Mouse (Mus musculus) v-Abl transformed pro-B cells (cell line): ENCODE data around the gene Tbc1d16.

ENCODE experiments used
- in situ Hi-C, 2 experiments: fragments of 400-800 bp; cut with MboI; formaldehyde crosslinking; loops; one replicate each; pipeline ENCODE4 v1.15.1; 2025; ENCODE audit not compliant: unreplicated experiment in 2 of 2

Gene Tbc1d16

DNA sequence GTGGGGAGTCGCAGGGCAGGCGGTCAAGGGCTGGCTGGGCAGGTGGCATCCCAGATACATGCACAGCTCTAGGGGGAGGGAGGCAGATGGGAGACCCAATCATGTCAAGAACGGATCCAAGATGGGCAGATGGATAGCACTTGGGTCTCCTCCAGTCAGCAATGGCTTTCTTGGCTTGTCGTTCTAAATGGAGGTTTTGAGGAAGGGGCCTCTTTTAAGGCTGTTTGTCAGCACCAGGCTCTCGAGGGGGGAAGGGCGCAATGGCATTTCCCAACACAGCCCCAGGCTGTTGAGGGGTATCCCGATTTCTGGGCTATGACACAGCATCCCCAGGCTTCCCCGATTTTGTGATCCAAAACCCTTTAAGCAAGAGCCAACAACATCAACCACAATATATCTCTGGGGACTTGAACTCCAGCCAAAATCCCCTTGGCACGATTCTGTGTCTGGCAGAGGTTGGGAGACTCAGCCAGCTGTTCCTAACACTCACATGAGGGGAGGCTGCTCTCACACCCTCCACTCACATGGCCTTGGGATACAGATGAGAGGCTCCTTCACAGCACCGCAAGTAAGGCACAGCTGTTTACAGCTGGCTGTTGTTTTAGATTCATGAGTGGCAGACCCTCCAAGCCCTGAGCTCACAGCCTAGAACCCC lies 18.8 kb downstream of the Tbc1d16 start:
- in situ Hi-C loops, result no loop called here

DNA sequence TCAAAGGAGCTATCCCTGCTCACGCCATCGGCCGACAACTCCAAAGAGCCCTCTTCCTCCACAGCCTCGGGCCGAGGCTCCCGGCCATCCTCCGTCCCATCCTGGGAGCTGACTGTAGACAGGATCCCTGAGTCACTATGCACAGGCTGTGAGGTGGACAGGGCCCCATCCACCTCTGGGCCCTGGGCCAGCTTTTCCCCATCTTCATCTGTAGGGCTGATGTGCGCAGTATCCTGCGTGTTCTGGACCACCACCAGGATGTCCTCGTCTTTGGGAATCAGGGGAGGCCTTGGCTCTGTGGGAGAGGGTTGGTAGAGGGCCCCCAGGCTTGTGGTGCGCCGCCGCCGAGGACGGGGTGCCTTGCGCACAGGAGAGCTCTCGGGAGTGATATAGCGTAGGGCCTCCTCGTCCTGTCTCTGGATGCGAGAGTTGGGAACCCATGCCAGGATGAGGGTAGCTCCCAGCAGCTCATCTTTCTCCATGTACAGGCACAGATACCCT lies 19.4 kb downstream of the Tbc1d16 start:
- in situ Hi-C loops, result no loop called here

DNA sequence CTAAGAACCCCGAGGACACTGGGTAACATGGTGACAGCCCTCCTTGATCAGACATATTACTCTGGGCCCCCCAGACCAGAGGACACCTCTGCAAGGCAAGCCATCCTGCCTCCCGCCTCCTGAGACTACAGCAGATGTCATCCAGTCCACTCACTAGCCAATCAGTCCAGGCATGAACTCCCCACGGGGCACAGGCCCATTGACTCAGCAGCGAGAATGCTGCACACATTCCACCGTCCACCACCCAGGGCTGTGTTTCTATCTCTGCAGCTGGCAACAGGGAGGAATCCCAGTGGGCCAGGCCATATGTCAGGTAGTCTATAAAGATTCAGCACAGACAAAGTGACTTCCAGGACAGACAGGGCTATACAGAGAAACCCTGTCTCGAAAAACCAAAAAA lies 20.3 kb downstream of the Tbc1d16 start:
- in situ Hi-C loops, result no loop called here

DNA sequence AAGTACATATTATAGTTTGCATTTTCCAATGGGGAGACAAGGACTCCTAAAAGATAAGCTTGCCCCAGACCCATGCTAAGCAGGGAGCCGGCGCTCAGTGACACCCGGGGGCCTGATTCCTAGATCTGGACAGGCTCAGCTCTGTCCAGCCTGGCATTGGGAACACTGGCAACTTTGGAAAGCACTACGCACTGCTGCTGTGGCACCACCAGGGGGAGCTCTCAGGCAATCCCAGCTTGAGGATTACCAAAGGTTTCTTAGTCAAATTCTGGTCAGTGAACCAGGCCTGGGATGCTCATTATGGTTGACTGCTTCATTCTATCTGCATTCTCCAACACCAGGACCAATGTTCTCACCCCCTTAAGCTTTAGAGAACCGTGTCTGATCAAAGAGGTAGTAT lies 21.7 kb downstream of the Tbc1d16 start:
- in situ Hi-C loops, result no loop called here

DNA sequence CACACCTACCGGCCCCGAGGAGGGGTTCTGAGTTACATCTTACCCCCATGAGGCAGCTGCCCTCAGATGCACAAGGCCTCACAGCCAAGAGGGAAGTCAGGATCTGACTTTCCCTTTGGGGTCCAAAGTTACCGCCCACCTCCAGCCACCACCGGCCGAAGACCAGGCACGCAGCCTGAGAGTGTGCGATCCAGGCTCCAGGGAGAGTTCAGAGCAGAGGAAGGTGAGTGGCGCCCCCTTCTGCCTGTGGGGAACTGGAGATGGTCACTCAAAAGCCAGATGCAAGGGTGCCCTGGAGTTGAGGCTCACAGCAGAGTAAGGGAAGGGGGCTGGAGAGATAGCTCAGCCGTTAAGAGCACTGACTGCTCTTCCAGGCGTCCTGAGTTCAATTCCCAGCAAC lies 22.6 kb downstream of the Tbc1d16 start:
- in situ Hi-C loops, result no loop called here

DNA sequence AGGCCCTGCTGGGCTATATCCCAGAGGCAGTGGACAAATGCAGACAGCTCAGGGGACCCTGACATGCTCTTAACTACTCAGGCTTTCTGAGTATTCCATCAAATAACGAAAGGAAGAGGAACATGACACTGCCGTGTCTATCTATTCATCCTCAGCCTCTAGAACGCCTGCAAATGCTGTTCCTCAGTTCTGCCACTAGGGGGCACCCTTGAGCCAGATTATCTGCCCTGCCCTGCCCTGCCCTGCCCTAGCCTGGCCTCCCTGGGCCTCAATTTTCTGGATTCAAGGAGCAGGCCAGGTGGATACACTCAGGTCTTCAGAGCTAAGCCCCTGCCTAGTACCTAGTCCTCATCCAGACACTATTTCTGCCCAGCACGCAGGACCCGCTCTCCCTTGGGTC lies 24.9 kb downstream of the Tbc1d16 start:
- in situ Hi-C loops, result no loop called here

DNA sequence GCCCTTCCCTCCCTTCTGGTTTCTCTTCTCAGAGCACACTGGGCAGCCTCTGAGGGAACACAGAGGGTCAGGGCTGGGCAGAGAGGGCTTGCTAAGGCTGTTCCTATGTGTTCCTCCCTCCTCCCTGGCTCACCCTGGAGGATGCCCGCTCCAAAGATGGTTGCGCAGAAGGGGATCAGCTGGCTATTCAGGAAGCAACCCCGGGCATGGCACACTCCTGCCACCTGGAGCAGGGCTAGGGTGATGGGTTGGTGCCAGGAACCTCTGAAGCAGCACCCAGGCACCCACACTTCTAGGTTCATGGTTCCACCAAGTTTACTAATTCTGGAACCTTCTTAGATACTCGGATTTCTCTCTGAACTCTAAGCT lies 29.1 kb downstream of the Tbc1d16 start:
- in situ Hi-C loops, result loop anchor here in 1 of 2 experiments (5.0 kb wide), 1 partner anchor 202 kb away; no protein-coding TSS in a partner anchor

DNA sequence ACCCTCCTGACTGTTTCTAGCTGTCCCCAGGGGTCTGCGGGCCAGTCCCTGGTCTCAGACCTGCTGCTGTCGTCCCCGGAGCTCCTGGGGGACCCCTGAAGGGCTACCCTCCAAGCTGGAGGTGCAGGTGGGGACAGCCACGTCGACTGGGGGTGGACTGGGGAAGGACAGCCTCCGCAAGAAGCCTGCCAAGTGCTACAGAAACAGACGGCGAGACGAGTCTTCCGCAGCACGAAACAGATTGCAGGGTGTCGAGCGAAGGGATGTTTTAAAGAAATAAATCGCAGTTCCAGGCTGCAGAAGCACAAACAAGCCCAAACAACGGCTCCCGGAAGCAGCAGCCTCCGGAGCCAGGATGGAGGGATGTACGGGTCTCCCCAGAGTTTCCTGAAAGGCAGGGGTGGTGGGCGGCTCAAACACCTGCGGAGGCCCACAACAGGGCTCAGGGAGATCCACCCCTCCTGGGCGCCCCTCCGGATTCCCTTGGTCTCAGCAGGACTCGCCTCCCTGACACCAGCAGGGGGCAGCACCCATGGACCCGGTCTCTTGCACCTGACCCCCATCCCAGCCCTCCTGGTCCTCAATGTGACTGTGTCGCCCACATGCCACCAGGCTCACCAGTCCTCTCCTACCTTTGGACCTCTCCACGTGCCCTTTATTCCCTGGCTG lies 29.6 kb downstream of the Tbc1d16 start:
- in situ Hi-C loops, result loop anchor here in 1 of 2 experiments (5.0 kb wide), 1 partner anchor 201 kb away; no protein-coding TSS in a partner anchor

DNA sequence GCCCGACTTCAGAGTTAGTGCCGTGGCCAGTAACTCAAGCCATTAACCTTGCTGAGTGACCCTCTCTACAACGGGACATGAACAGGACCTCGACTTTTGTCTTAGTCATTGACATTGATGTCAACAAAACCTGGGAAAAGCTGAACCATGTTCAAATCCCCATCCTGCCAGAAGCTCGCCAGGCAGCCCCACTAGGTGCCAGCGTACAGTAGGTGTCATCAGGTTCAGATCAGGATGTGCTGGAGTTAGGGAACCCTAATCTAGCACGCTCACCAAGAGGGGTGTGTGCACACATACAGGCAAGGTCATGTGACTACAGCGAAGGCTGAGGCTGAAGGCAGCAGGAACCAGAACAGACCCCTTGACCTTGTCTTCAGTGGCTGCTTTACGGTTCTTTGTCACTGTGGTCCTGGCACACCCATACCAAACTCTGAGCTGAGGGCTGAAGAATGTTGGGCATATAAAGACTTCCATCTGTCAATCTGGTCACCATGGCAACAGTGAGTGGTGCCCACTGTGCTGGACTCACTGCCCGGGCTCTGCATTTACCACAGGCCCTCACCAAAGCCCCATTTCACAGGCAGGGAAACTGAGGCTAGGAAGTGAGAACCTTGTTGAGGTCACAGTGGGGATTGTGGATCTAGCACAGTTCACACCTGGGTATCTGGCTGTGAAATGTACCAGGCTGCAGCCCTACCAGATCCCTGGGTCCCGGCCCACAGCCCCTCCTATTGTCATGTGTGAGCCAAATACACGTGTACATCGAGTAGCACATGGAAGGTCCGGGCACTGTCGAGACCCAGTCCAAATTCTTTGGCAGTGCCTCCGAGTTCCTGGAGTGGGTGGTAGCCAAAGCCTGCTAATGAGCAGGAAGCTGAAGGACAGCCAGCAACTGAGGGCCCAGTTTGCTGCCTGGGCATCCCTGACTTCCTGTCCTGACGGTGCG lies 30.4 kb downstream of the Tbc1d16 start:
- in situ Hi-C loops, result loop anchor here in 1 of 2 experiments (5.0 kb wide), 1 partner anchor 201 kb away; no protein-coding TSS in a partner anchor

DNA sequence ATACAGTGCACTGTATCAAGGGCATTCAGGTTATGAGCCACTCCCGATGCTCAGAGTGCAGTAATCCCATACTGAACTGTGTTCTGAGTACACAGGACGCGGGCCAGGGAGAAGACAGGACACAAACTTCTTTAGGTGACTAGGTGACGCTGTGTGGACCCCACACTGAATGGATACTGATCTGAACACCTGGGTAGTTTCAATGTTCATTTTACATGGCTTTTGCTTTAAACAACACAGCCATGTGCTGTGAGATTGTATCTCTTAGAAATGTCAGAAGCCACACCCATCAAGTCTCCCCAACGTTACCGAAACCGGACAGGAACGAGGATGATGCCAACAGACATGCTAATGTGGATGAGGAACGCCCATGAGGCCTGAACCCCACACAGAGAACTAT lies 35.7 kb downstream of the Tbc1d16 start:
- in situ Hi-C loops, result loop anchor here in 1 of 2 experiments (5.0 kb wide), 3 partner anchors 65 to 160 kb away; no protein-coding TSS in a partner anchor

DNA sequence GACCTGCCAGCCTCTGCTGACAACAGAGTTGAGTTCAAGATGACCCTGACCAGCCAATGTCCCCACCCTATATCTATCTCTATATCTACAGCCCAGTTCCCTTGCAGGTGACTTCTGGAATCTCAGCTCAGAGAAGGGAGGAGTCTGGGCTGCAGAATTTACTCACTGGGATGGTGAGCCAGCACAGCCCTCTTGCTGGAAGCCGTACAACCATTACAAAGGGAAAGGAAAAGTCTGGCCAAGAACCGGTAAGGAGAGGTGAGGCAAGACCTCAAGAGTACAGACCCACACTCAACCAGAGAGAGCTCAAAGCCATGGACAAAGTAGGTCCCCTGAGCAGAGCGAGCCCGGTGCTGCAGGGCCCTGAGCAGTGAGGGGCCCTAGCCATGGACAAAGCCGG lies 36.1 kb downstream of the Tbc1d16 start:
- in situ Hi-C loops, result loop anchor here in 1 of 2 experiments (5.0 kb wide), 3 partner anchors 65 to 160 kb away; no protein-coding TSS in a partner anchor

DNA sequence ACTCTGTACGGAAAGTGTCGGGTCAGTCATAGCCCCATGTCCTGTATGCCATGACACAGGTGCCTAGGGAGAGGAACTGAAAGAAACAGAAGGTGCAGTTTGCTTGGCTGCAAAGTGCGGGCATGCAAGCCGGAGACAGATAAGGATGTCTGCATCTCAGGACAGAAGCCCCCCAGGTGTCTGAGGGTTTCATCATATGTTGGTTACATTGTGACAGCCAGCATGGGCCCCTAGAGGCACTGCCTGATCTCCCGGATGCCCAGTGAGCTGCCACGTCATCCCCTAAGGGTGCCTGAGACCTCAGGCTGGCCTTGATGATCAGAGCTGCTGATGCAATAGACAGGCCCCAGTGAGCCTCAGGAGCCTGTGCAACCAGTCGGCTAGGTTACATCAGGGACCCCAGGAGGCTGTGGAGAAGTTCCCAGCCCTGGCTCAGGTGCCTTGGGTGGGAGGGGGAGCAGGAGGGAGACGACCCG lies 36.7 kb downstream of the Tbc1d16 start:
- in situ Hi-C loops, result loop anchor here in 1 of 2 experiments (5.0 kb wide), 3 partner anchors 64 to 159 kb away; no protein-coding TSS in a partner anchor

DNA sequence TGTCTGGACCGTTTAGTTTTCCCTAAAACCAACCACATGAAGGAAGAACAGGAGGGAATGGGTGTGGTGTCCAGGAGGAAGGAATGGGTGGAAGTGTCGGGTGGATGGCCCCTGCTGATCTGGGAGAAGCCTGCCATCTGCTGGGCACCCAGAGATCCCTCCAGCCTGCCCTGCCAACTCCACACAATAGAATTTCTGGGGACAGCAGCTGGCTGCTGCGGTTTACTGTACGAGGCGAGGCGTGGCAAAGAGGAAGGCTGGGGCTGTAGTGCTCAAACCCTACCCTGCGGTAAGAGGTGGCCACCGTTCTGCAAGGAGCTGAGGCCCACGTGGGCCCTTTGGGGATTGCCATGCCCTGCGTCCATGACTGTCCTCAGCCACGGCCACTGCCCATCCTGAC lies 37.8 kb downstream of the Tbc1d16 start:
- in situ Hi-C loops, result loop anchor here in 1 of 2 experiments (5.0 kb wide), 3 partner anchors 63 to 158 kb away; no protein-coding TSS in a partner anchor

DNA sequence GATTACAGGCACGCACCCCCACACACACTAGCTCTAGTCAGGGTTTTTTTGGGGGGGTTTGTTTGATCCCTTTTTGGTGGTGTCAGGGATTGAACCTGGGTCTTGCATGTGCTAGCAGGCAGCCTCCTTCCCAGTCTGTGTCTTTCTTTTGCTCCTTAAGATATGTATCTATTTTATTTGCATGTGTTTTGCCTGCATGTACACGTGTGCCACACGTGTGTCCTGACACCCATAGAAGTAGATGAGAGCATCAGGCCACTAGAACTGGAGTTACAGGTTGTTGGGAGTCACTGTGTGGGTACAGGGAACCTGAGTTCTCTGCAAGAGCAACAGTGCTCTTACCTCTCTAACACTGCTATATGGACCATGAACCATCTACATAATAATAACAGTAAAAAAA lies 39.0 kb downstream of the Tbc1d16 start:
- in situ Hi-C loops, result loop anchor here (5.0 kb wide), 3 partner anchors 37 to 97 kb away; no protein-coding TSS in a partner anchor

DNA sequence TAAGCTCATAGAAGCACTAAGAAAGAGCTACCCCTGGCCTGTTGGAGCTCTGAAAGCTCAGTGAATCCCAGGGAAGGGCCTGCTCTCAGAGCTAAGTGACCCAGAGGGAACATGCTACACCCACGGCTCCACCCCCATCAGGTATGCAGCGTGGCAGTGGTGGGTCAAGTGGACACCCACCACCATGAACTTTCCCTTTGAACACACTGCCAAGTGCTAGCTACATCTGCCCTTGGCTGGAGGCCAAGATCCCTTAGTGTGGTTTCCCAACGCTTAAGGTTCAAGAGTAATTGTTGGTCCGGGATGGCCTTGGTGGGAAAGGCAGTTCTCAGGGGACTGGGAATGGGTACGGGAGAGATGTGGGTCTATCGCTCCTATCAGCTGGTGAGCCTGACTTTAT lies 39.9 kb downstream of the Tbc1d16 start:
- in situ Hi-C loops, result loop anchor here (5.0 kb wide), 3 partner anchors 36 to 96 kb away; no protein-coding TSS in a partner anchor

DNA sequence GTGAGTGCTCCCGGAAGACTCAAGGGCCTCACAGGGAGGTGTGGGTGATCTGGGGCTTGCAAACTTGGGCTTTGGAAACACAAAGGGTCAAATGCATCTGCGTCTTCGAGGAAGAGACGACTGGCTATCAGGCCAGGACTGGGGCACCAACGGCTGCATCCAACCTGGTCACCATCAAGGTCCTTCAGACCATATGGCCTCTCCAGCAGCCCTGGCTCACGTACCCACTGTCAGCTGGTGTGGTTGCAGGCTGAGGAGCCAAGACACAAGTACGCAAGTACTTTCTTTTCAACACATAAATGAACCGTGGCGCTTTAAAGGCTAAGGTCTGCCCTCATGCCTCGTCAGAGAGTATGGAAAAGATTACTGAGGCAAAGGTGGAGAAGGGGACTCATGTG lies 40.5 kb downstream of the Tbc1d16 start:
- in situ Hi-C loops, result loop anchor here (5.0 kb wide), 3 partner anchors 35 to 95 kb away; no protein-coding TSS in a partner anchor

DNA sequence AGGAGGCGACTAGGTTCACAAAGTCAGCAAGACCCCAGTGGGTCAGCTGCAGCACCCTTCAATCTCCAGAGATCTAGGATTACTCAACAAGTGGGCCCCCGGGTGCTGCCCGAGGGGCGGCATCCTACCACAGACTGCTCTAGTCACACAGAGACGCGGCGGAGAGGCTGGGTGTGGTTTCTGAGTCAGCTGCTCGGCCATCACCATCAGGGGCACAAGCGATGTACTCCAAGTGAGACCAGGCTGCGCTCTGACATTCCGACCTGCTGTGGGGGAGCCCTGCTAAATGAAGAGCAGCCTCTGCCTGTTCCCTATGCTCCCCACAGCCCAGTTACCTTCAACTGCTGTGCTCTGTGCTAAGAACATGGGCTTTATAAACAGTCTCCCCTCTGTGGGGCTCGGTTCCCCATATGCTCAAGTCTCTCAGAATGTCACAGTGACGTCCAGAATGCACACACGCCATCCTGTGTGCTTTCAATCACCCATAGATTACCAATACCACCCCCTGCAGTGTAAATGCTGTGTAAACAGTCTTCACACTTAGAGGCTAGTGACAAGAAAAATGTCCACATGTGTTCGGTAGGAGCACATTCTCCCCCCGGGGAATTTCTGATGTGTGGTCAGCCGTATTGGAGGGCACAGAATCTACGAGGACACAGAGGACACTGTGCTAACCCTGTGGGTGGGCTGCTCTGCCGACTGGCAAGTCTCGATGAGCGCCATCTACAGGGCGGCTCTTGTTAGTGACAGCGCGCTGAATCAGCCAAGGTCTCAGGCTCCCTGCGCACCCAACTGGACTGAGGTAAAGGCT lies 41.1 kb downstream of the Tbc1d16 start:
- in situ Hi-C loops, result loop anchor here (5.0 kb wide), 3 partner anchors 35 to 95 kb away; no protein-coding TSS in a partner anchor

DNA sequence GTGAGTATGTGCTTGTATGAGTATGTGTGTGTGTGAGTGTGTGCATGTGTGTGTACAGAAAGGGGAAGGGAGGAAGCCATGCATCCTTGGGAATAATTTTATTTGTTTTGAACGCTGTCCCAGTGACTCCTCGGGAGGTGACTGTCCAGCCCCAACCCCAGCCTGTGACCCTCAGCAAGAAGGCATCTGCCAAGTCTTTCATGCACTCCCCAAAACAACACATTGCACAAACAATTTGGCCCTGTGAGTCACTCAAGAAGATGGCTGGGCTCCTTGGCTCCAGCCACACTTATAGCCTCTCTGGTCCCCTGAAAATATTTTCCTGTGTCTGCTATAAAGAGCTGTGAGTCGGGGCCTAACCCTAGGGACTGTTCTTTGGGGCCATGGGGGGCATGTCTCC lies 41.9 kb downstream of the Tbc1d16 start:
- in situ Hi-C loops, result loop anchor here (5.0 kb wide), 3 partner anchors 34 to 94 kb away; no protein-coding TSS in a partner anchor

DNA sequence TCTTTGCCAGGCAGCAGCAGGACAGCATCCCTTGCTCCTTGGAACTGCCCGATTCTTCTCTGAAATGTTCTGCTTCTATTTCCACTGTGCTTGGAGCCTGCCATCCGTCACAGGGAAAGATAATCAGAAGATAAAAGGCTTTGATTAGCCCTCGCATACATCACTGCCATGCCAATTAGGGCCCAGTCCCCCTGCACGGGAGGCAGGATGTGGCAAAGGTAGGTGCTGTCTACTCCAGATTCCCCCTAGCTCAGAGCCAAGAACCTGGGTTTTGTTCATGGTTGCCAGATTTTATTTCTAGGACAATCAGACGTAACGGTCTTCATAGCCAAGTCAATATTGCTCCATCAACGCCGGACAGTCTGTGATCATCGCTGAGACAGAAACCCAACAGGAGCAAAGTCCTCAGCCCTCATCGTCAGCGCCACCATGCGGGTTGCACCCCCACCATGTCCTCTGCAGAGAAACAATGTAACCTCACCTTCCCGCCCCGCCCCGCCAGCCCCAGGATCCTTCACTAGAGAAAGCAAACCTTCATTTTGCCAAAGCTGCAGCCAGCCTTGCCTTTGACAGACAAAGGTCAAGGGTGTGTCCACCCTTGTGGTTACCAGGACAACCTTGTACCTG lies 44.5 kb downstream of the Tbc1d16 start:
- in situ Hi-C loops, result no loop called here
